Mouse (Mus musculus) olfactory bulb, adult 2 months (tissue): Measurements from ENCODE around the gene Serpina3a.

Source experiments
- CTCF ChIP-seq: fragments of 200-500 bp; IDR thresholded peaks from 2 replicates; pipeline ENCODE4 v1.5.1; 2012; ENCODE audit warnings: low read depth, mild to moderate bottlenecking, low read length, moderate library complexity; ENCODE audit not compliant: insufficient read depth
- POLR2A ChIP-seq: fragments of 200-500 bp; IDR thresholded peaks from 2 replicates; pipeline ENCODE4 v1.6.1; 2012; ENCODE audit warnings: mild to moderate bottlenecking, low read depth, low read length, moderate library complexity; ENCODE audit not compliant: insufficient read depth

DNA sequence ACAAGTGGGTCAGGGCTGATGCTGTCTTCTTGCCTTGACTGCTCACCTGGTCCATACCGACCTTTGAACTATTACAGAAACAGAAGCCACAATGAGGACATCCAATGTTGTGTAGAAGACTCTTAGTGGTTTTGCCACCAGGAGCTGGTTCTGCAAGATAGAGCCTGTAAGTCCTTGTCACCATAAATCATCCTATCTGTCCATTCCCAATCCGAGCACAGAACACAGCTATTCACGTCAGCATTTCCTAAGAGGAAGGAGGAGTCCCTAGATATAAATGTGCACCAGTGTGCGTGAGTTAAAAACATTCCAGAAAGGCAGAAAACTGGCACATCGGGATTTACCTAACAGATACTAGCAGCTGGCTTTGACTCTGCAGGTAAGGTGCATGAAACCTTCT is 15.2 kb downstream of the Serpina3a start, which contains the start of gene Serpina3b:
- TF ChIP-seq POLR2A (no peak), CTCF (no peak)
